Mouse (Mus musculus): ENCODE results near the gene Sqstm1. TPM values are rescaled to one million over a fixed set of nuclear protein-coding genes. Genes with fewer than 3 reads are reported as not detected.

Gene Sqstm1
- polyA plus RNA-seq, 1 experiment: 43.2 TPM

GRCm38 (mm10) chr11:50248473-50249171 lies 38.0 kb upstream of the Sqstm1 start:
- TF ChIP-seq POLR2A (IDR thresholded peaks at IDR 0.05; ENCODE audit: control insufficient read depth, low read depth, low read length) (no peak), CTCF (IDR thresholded peaks at IDR 0.05; ENCODE audit: control insufficient read depth, insufficient read depth, insufficient replicate concordance, low read depth, low read length) (no peak)
- peaks cover 9% of the 10 kb centered on the region for H3K4me1 ChIP-seq (ENCODE audit: control insufficient read depth, insufficient read depth, low read length)
- no peak overlapping the region for H3K27ac ChIP-seq (ENCODE audit: control insufficient read depth, insufficient read depth, low read depth, low read length)
- H3K36me3 ChIP-seq (ENCODE audit: control insufficient read depth, insufficient read depth, low read length): no peaks in the 10 kb centered on the region
- no peak overlapping the region for H3K4me3 ChIP-seq (ENCODE audit: control insufficient read depth, low read depth, low read length)
- no peaks in the 10 kb centered on the region for H3K27me3 ChIP-seq (ENCODE audit: control insufficient read depth, insufficient read depth, low read length)

- H3K4me1 ChIP-seq (ENCODE audit: control insufficient read depth, insufficient read depth, low read length): no peaks in the 10 kb centered on the region
- H3K4me3 ChIP-seq (ENCODE audit: control insufficient read depth, low read depth, low read length): no peak overlapping the region
- TF ChIP-seq CTCF (IDR thresholded peaks at IDR 0.05; ENCODE audit: control insufficient read depth, insufficient read depth, insufficient replicate concordance, low read depth, low read length): no peak
- TF ChIP-seq POLR2A (IDR thresholded peaks at IDR 0.05; ENCODE audit: control insufficient read depth, low read depth, low read length): no peak
- H3K36me3 ChIP-seq (ENCODE audit: control insufficient read depth, insufficient read depth, low read length): no peaks in the 10 kb centered on the region
- no peak overlapping the region for H3K27ac ChIP-seq (ENCODE audit: control insufficient read depth, insufficient read depth, low read depth, low read length)
- no peaks in the 10 kb centered on the region for H3K27me3 ChIP-seq (ENCODE audit: control insufficient read depth, insufficient read depth, low read length)
Measured at GRCm38 (mm10) chr11:50245269-50245668, 34.6 kb upstream of the Sqstm1 start.

GRCm38 (mm10) chr11:50243926-50244325 lies 33.3 kb upstream of the Sqstm1 start:
- Histone ChIP-seq H3K27ac (ENCODE audit: control insufficient read depth, insufficient read depth, low read depth, low read length) (no peak overlapping the region), H3K4me1 (ENCODE audit: control insufficient read depth, insufficient read depth, low read length) (no peaks in the 10 kb centered on the region), H3K4me3 (ENCODE audit: control insufficient read depth, low read depth, low read length) (no peak overlapping the region), H3K27me3 (ENCODE audit: control insufficient read depth, insufficient read depth, low read length) (no peaks in the 10 kb centered on the region), H3K36me3 (ENCODE audit: control insufficient read depth, insufficient read depth, low read length) (no peaks in the 10 kb centered on the region)
- TF ChIP-seq POLR2A (IDR thresholded peaks at IDR 0.05; ENCODE audit: control insufficient read depth, low read depth, low read length): no peak
- TF ChIP-seq CTCF (IDR thresholded peaks at IDR 0.05; ENCODE audit: control insufficient read depth, insufficient read depth, insufficient replicate concordance, low read depth, low read length): no peak

DNA sequence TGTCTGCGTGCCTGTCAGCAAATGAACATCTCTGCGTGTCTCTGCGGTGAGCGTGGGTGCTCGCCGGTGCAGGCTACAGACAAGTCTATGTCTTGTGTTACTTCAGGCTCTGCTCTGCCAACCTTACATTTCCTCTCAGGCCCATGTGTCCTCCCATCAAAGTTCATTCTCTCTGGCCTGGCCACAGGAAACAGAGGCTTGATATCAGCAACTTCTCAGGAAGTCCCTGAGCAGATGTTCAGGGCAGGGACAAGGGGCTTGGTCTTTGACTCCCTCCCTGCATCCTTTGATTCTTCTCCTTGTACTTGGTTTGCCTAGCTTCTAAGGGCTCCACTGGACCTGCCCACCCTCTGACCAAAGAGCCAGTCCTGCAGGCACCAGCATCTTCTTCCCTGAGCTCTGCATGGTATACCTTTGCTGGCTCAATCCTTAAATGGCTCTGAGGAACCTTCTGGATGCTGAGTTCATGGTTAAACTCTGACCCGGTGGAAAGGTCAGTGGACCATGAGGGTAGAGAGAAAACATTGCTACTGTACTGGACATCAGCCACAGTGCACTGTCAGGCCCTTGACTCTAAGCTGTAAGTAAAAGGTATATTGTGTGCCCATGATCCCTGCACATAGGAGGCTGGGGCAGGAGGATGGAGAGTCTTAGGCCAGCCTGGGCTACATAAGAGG lies 29.7 kb upstream of the Sqstm1 start:
- Histone ChIP-seq H3K4me3 (ENCODE audit: control insufficient read depth, low read depth, low read length) (no peak overlapping the region), H3K4me1 (ENCODE audit: control insufficient read depth, insufficient read depth, low read length) (peaks cover 12% of the 10 kb centered on the region), H3K36me3 (ENCODE audit: control insufficient read depth, insufficient read depth, low read length) (no peaks in the 10 kb centered on the region), H3K27me3 (ENCODE audit: control insufficient read depth, insufficient read depth, low read length) (no peaks in the 10 kb centered on the region; the same call in 1 of the 2 replicates), H3K27ac (ENCODE audit: control insufficient read depth, insufficient read depth, low read depth, low read length) (no peak overlapping the region)
- no peak for TF ChIP-seq POLR2A (IDR thresholded peaks at IDR 0.05; ENCODE audit: control insufficient read depth, low read depth, low read length)
- TF ChIP-seq CTCF (IDR thresholded peaks at IDR 0.05; ENCODE audit: control insufficient read depth, insufficient read depth, insufficient replicate concordance, low read depth, low read length): no peak

DNA sequence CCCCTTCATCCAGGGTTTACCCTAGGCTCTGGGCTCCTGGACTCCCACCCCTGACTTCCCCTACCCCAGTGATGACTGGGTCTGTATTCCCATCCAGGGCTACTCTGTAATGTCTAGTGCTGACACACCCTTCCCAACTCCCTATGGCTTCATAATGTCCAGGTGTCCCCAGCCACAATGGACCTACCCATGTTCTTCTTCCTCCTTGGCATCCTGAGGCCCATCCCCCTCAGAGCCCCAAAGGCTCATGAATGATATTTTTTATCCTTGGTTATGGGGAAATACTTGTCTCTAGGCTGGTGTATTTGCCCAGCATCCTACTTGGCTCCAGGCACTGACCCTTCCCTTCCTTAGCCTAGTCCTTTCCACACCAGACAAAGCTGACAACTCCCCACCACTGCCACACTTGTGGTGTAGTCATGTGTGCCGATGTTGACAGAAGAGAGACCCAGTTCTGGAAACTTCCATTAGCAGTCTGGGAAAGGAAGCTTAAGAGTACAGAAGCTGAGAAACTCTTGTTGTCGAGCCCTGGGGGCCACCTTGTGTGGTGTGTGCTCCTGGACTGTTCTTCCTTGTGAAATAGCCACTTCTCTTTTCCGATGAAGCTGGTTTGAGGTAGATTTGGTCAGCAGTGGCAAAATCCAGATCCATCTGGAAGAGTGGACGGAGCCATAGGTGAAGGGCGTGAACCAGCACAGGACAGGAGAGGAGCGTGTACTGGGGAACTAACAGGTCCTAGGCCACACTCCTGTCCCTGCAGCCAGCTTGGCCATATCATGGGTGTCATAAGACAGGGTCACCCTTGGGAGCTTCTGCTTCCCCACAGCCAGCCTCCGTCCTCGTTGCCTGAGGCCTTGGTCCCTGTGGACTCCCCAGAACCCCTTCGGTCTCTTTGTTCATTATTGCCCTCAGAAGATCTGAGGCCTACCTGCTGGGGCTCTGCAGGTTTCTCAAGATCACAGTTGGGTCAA lies 28.5 kb upstream of the Sqstm1 start:
- H3K4me3 ChIP-seq (ENCODE audit: control insufficient read depth, low read depth, low read length): no peak overlapping the region
- peaks cover 15% of the 10 kb centered on the region for H3K4me1 ChIP-seq (ENCODE audit: control insufficient read depth, insufficient read depth, low read length)
- H3K27ac ChIP-seq (ENCODE audit: control insufficient read depth, insufficient read depth, low read depth, low read length): no peak overlapping the region
- TF ChIP-seq POLR2A (IDR thresholded peaks at IDR 0.05; ENCODE audit: control insufficient read depth, low read depth, low read length) (no peak), CTCF (IDR thresholded peaks at IDR 0.05; ENCODE audit: control insufficient read depth, insufficient read depth, insufficient replicate concordance, low read depth, low read length) (no peak)
- no peaks in the 10 kb centered on the region for H3K36me3 ChIP-seq (ENCODE audit: control insufficient read depth, insufficient read depth, low read length)
- H3K27me3 ChIP-seq (ENCODE audit: control insufficient read depth, insufficient read depth, low read length): no peaks in the 10 kb centered on the region; the same call in 1 of the 2 replicates

DNA sequence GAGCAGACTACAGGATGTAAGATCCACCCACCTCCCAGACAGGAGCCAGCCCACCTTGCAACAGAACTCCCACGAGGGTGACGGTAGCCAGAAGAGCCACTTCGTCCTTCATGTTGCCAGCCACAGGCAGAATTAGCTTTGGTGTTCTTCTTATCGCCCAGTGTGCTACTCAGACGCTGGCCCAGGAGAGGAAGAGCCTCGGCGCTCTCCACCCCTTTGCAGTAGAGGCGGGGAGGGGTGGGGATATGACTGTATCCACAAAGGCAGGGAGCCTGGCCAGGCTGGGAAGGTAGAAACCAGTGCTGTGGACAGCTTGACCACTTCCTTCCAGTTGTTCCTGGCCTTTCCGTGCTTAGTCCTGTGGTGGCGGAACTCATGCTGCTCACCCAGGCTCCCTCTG lies 27.7 kb upstream of the Sqstm1 start, which contains the start of gene Ltc4s:
Gene Ltc4s (minus strand): TSS at position 293 of the 400 bp plus-strand sequence.
- Histone ChIP-seq H3K27ac (ENCODE audit: control insufficient read depth, insufficient read depth, low read depth, low read length) (no peak within 1 kb of the TSS), H3K27me3 (ENCODE audit: control insufficient read depth, insufficient read depth, low read length) (no peaks in the 10 kb centered on the region; the same call in 1 of the 2 replicates), H3K4me1 (ENCODE audit: control insufficient read depth, insufficient read depth, low read length) (peaks cover 16% of the 10 kb centered on the region), H3K36me3 (ENCODE audit: control insufficient read depth, insufficient read depth, low read length) (no peaks in the 10 kb centered on the region), H3K4me3 (ENCODE audit: control insufficient read depth, low read depth, low read length) (peak within 1 kb of the TSS; percentile 87)
- TF ChIP-seq POLR2A (IDR thresholded peaks at IDR 0.05; ENCODE audit: control insufficient read depth, low read depth, low read length) (no peak), CTCF (IDR thresholded peaks at IDR 0.05; ENCODE audit: control insufficient read depth, insufficient read depth, insufficient replicate concordance, low read depth, low read length) (no peak)

All from testis, adult 2 months (tissue).